Mouse (Mus musculus): ENCODE data around the gene Zc2hc1c.

DNA sequence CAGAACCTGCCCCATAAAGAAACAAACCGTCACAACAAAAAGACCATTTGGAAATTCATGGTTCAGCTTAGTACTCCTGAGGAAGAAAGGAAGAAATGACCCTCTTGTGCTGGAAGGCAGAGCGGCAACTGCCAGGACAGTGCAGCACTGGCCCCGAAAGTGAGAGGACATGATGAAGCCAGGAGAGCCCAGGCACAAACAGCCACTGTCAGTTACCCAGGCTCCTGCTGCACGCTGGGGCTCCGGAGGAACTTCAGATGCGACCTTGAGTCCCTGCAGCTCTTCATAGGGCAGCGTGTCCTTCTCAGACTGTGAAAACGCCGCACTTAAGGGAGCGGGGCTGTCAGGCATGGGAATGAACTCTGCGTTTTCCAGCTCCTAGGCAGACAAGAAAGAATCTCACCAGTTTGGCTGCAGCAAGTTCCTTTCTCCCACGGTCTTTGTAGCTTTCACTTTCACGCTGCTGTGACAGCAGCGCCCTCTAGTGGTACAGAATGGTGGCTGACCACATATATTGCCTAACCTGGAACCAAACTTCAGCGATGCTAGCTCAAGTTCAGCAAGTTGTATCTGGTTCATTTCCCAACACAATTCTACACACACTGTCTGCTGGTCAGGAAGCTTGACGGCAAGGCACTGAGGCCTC lies 17.0 kb downstream of the Zc2hc1c start:
- TF ChIP-seq CTCF (IDR thresholded peaks at IDR 0.05; ENCODE audit: low read depth) = peak; percentile 99
- no peak for TF ChIP-seq EP300 (IDR thresholded peaks at IDR 0.05; ENCODE audit: low read depth)
